Mouse (Mus musculus): ENCODE results near the gene Hnrnpl. TPM values are rescaled to one million over a fixed set of nuclear protein-coding genes. Genes with fewer than 3 reads are reported as not detected.

Gene Hnrnpl
- polyA plus RNA-seq, 2 experiments = 83.1 to 138 TPM

GRCm38 (mm10) chr7:28832137-28832536, 23.8 kb downstream of the Hnrnpl start:
- no peaks in the 10 kb centered on the region for H3K9me3 ChIP-seq (ENCODE audit: control insufficient read depth, low read length)
- H3K4me3 ChIP-seq (ENCODE audit: insufficient read depth in 1 of 2, low read depth in 2 of 2, low read length in 2 of 2) = no peak overlapping the region
- TF ChIP-seq CTCF (IDR thresholded peaks at IDR 0.05; ENCODE audit: low read depth) (no peak), EP300 (IDR thresholded peaks at IDR 0.05; ENCODE audit: low read depth) (no peak)
- no peak overlapping the region for H3K4me2 ChIP-seq (ENCODE audit: low read depth)
- no peaks in the 10 kb centered on the region for H3K27me3 ChIP-seq (ENCODE audit: control insufficient read depth, insufficient read depth, low read length)
- H3K36me3 ChIP-seq (replicated peaks; ENCODE audit: control insufficient read depth, insufficient read depth, low read depth) = peaks cover 6% of the 10 kb centered on the region; the same call in 1 of the 2 replicates
- DNase-seq (ENCODE audit: low read depth in 3 of 3, low spot score in 3 of 3) (no peak), ATAC-seq (ENCODE audit: insufficient read depth) (no peak)
- H3K9ac ChIP-seq (replicated peaks) = no peak overlapping the region
- no peak overlapping the region for H3K27ac ChIP-seq
- peaks cover 9 to 15% of the 10 kb centered on the region in 2 experiments for H3K4me1 ChIP-seq (replicated peaks; ENCODE audit: control insufficient read depth in 2 of 2, insufficient read depth in 2 of 2, low read length in 1 of 2)
- 45% methylated on average over 6 of the region's 6 CpGs for WGBS (ENCODE audit: insufficient replicate concordance)

GRCm38 (mm10) chr7:28833723-28834347, 25.5 kb downstream of the Hnrnpl start, which contains the start of gene Lgals4:
Lgals4 (plus strand) TSS chr7:28833854.
- Histone ChIP-seq H3K27ac (no peak within 1 kb of the TSS), H3K36me3 (replicated peaks; ENCODE audit: control insufficient read depth, insufficient read depth, low read depth) (peaks cover 6% of the 10 kb centered on the region; the same call in 1 of the 2 replicates)
- TF ChIP-seq CTCF (IDR thresholded peaks at IDR 0.05; ENCODE audit: low read depth) (no peak), EP300 (IDR thresholded peaks at IDR 0.05; ENCODE audit: low read depth) (no peak)

DNA sequence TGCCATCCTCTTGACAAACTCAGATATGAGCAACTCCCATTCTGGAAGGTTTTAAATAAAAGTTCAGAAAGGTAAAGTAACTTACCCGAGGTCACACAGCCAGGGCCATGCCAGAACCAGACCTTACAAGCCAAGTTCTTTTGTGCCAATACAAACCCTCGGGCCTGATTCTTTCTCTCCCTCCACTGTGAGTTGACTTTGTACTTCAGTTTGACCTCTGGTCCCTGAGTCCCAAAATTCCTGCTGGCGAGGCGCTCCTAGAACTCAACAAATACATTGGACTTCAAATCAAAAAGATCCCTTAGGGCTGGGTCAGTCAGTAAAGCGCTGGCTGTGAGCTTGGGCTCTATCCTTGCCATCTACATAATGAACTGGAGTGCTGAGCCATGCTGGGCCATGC, 28.6 kb downstream of the Hnrnpl start:
- H3K4me2 ChIP-seq (ENCODE audit: low read depth) = no peak overlapping the region
- DNase-seq (ENCODE audit: low read depth in 3 of 3, low spot score in 3 of 3) (no peak), ATAC-seq (ENCODE audit: insufficient read depth) (no peak)
- H3K9ac ChIP-seq (replicated peaks) = no peak overlapping the region
- H3K36me3 ChIP-seq (replicated peaks; ENCODE audit: control insufficient read depth, insufficient read depth, low read depth) = no peaks in the 10 kb centered on the region
- 68% methylated on average over 5 of the region's 5 CpGs for WGBS (ENCODE audit: insufficient replicate concordance)
- peaks cover 0 to 6% of the 10 kb centered on the region in 2 experiments; a peak in 3 of 4 replicates for H3K4me1 ChIP-seq (replicated peaks; ENCODE audit: control insufficient read depth in 2 of 2, insufficient read depth in 2 of 2, low read length in 1 of 2)
- no peaks in the 10 kb centered on the region for H3K9me3 ChIP-seq (ENCODE audit: control insufficient read depth, low read length)
- H3K27me3 ChIP-seq (ENCODE audit: control insufficient read depth, insufficient read depth, low read length) = no peaks in the 10 kb centered on the region
- no peak overlapping the region for H3K4me3 ChIP-seq (ENCODE audit: insufficient read depth in 1 of 2, low read depth in 2 of 2, low read length in 2 of 2)
- no peak overlapping the region for H3K27ac ChIP-seq
- TF ChIP-seq CTCF (IDR thresholded peaks at IDR 0.05; ENCODE audit: low read depth) (no peak), EP300 (IDR thresholded peaks at IDR 0.05; ENCODE audit: low read depth) (no peak)

More at GRCm38 (mm10) chr7:28833723-28834347, 25.5 kb downstream of the Hnrnpl start, which contains the start of gene Lgals4:
- Histone ChIP-seq H3K9ac (replicated peaks) (no peak within 1 kb of the TSS), H3K27me3 (ENCODE audit: control insufficient read depth, insufficient read depth, low read length) (no peaks in the 10 kb centered on the region), H3K4me2 (ENCODE audit: low read depth) (no peak within 1 kb of the TSS), H3K4me3 (ENCODE audit: insufficient read depth in 1 of 2, low read depth in 2 of 2, low read length in 2 of 2) (no peak within 1 kb of the TSS), H3K9me3 (ENCODE audit: control insufficient read depth, low read length) (no peaks in the 10 kb centered on the region), H3K4me1 (replicated peaks; ENCODE audit: control insufficient read depth in 2 of 2, insufficient read depth in 2 of 2, low read length in 1 of 2) (peaks cover 9 to 16% of the 10 kb centered on the region in 2 experiments)
- 68% methylated on average over 6 of the region's 6 CpGs for WGBS (ENCODE audit: insufficient replicate concordance)
- ATAC-seq (ENCODE audit: insufficient read depth) = no peak
- DNase-seq (ENCODE audit: low read depth in 3 of 3, low spot score in 3 of 3) = no peak

- Histone ChIP-seq H3K27me3 (ENCODE audit: control insufficient read depth, insufficient read depth, low read length) (no peaks in the 10 kb centered on the region), H3K4me1 (replicated peaks; ENCODE audit: control insufficient read depth in 2 of 2, insufficient read depth in 2 of 2, low read length in 1 of 2) (peaks cover 0 to 1% of the 10 kb centered on the region in 2 experiments; a peak in 2 of 4 replicates), H3K9ac (replicated peaks) (no peak overlapping the region), H3K4me2 (ENCODE audit: low read depth) (no peak overlapping the region), H3K36me3 (replicated peaks; ENCODE audit: control insufficient read depth, insufficient read depth, low read depth) (no peaks in the 10 kb centered on the region), H3K4me3 (ENCODE audit: insufficient read depth in 1 of 2, low read depth in 2 of 2, low read length in 2 of 2) (no peak overlapping the region), H3K27ac (no peak overlapping the region), H3K9me3 (ENCODE audit: control insufficient read depth, low read length) (no peaks in the 10 kb centered on the region)
- no peak for TF ChIP-seq EP300 (IDR thresholded peaks at IDR 0.05; ENCODE audit: low read depth)
- no peak for TF ChIP-seq CTCF (IDR thresholded peaks at IDR 0.05; ENCODE audit: low read depth)
- DNase-seq (ENCODE audit: low read depth in 3 of 3, low spot score in 3 of 3) (no peak), ATAC-seq (ENCODE audit: insufficient read depth) (no peak)
- WGBS (ENCODE audit: insufficient replicate concordance) = 66% methylated on average over 9 of the region's 9 CpGs
Measured at GRCm38 (mm10) chr7:28838331-28838730, 30.0 kb downstream of the Hnrnpl start.

GRCm38 (mm10) chr7:28847273-28847672, 38.9 kb downstream of the Hnrnpl start:
- Histone ChIP-seq H3K4me3 (ENCODE audit: insufficient read depth in 1 of 2, low read depth in 2 of 2, low read length in 2 of 2) (no peak overlapping the region), H3K9ac (replicated peaks) (no peak overlapping the region), H3K36me3 (replicated peaks; ENCODE audit: control insufficient read depth, insufficient read depth, low read depth) (no peaks in the 10 kb centered on the region), H3K4me2 (ENCODE audit: low read depth) (no peak overlapping the region), H3K4me1 (replicated peaks; ENCODE audit: control insufficient read depth in 2 of 2, insufficient read depth in 2 of 2, low read length in 1 of 2) (no peaks in the 10 kb centered on the region), H3K27ac (no peak overlapping the region), H3K27me3 (ENCODE audit: control insufficient read depth, insufficient read depth, low read length) (no peaks in the 10 kb centered on the region), H3K9me3 (ENCODE audit: control insufficient read depth, low read length) (no peaks in the 10 kb centered on the region)
- ATAC-seq (ENCODE audit: insufficient read depth) = no peak
- WGBS (ENCODE audit: insufficient replicate concordance) = 61% methylated on average over 1 of the region's 1 CpGs
- DNase-seq (ENCODE audit: low read depth in 3 of 3, low spot score in 3 of 3) = no peak
- TF ChIP-seq EP300 (IDR thresholded peaks at IDR 0.05; ENCODE audit: low read depth) = no peak
- TF ChIP-seq CTCF (IDR thresholded peaks at IDR 0.05; ENCODE audit: low read depth) = no peak
